Mouse (Mus musculus) CD4-positive, CD25-positive, alpha-beta regulatory T cell, adult 4 months (primary cell): ENCODE results near the gene Pdlim1. TPM values are rescaled to one million over a fixed set of nuclear protein-coding genes. Genes with fewer than 3 reads are reported as not detected.
A peak's percentile ranks its signal among the peaks of the same experiment; 100 is the strongest.

ENCODE experiments used
- ATAC-seq: one replicate; pipeline ENCODE4 v1.8.0; 2017
- polyA plus RNA-seq, 2 experiments: library from polyadenylated mRNA; unstranded; fragments of 100-300 nt; shearing (Covaris generic); gene quantifications; one replicate each; pipeline ENCODE4 v1.2.1; 2017

Pdlim1 gene
- polyA plus RNA-seq, 2 experiments from 2014 or later: 133 to 159 TPM

DNA sequence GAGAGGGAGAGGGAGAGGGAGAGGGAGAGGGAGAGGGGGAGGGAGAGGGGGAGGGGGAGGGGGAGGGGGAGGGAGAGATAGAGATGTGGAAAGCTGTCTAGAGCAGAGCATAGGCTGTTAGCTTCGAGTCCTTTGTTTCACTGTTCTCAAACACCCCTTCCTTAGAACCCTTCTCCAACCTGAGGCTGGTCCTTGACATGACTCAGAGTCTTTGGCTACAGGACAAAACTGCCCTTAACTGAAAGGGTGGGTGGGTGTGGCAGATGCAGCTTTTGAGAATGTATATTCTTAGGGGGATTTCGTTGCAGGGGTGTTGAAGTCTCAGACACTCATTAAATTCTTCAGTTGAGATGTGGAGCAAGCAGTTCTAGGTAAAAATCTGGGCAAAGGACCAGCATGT is 11.8 kb upstream of the Pdlim1 start:
- ATAC-seq: no peak

GRCm38 (mm10) chr19:40278372-40279023 is 6.9 kb upstream of the Pdlim1 start:
- no peak for ATAC-seq

DNA sequence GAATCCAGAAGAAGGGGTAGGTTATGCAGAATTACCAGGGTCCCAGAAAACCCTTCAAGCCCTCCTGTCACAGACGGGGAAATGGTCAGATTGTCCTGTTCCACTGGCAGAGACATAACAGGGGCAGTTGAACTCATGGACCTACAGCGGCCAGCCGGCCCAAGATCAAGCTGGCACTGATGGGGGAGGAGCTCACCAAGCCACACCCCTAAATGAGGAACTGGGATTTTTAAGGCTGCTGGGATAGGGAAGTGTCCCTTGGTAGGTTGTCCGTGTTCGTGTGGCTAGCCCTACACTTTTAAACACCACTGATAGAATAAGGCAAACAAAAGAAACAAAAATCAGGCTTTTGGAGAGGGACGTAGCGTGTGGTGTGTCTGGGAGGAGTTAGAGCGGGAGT is 5.9 kb upstream of the Pdlim1 start:
- no peak for ATAC-seq

- ATAC-seq: no peak
These were observed 4.0 kb upstream of the Pdlim1 start for GRCm38 (mm10) chr19:40275401-40276188.

- ATAC-seq: no peak
These were observed 1.0 kb upstream of the Pdlim1 start for GRCm38 (mm10) chr19:40272674-40273073.

DNA sequence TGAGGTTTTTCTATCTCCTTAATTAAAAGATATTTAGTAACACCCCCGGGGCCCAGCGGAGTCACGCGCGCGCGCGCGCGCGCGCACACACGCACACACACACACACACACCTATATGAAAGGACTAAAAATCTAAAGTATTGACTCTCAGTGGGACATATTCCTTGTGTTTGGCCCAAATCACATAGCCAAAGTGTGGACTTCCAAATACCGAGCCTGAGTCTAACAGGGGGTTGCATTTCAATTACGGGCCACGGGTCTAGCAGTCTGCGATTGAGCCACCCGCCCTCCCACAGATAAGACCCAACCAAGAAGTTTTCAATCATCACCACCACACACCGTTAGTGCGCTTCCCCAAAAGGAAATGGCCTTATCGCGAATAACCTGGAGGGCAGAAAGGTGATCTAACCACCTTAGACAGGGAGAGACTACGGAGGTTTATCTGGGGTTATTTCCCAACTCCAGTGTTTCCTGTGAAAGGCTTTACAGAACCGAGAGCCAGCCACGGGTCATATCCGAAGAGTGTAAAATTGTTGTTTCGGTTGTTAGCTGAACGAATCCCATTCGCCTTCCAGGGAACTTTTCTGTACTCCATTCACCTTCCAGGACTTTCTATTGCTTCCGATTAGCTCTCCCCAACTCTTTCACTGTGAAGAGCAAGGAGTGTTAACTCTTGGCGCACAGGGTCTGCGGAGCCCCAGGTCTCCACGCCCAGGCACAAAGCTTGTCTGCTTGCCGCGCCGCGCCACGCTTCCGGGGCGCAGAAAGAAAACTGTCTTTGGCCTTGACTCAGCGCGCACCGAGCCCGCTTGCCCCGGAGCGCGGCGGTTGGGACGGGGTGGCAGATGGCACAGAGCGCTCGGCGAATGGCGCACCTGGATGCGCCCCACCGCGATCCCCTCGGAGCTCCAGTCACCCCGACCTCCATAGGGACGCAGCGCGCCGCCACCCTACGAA is 1.0 kb downstream of the Pdlim1 start:
- peak; percentile 51 for ATAC-seq

DNA sequence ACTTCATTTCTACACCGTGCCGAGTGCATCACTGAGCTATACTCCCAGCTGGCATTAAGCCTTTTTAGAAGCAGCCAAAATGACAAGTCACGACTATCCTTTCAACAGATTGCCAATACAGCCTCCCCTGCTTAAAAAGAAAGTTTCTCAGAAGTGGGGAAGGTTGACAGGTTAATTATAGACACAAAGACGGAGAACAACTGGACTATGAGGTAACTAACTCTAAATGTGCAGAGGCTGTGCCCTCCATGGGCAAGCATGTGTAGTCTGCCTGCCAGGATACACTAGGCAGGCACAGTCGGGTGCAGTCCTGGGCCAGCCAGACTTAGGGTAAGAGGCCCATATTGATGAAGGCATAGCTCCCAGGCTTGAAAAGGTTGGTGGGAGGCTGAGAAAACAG is 2.1 kb downstream of the Pdlim1 start:
- ATAC-seq: no peak

GRCm38 (mm10) chr19:40268493-40268892 is 3.1 kb downstream of the Pdlim1 start:
- no peak for ATAC-seq

GRCm38 (mm10) chr19:40267380-40267779 is 4.3 kb downstream of the Pdlim1 start:
- ATAC-seq: peak; percentile 55

- ATAC-seq: no peak
These were observed 12.2 kb downstream of the Pdlim1 start for GRCm38 (mm10) chr19:40259485-40259884.

DNA sequence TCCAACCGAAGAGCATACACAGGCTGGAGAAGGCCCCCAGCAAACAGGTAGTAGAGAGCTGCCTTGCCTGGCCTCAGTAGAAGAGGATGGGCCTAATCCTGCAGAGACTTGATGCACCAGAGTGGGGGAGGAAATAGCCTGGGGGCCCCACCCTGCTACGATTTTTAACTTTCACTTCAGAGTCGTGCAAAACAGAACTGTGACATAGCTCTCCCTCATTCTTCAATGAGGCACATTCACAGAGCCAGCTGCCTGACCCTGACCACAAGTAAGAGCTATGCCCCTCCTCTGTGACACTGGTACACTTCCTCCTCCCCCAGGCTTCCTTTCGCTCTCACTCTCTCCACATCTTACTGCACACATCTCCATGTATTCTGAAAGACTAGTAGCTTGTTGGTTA is 14.2 kb downstream of the Pdlim1 start:
- peak; percentile 97 for ATAC-seq

GRCm38 (mm10) chr19:40256376-40257050 is 15.1 kb downstream of the Pdlim1 start:
- no peak for ATAC-seq

- no peak for ATAC-seq
These were observed 16.1 kb downstream of the Pdlim1 start for GRCm38 (mm10) chr19:40255561-40255960.

GRCm38 (mm10) chr19:40254741-40255140 is 16.9 kb downstream of the Pdlim1 start:
- no peak for ATAC-seq

GRCm38 (mm10) chr19:40253768-40254167 is 17.9 kb downstream of the Pdlim1 start:
- no peak for ATAC-seq

DNA sequence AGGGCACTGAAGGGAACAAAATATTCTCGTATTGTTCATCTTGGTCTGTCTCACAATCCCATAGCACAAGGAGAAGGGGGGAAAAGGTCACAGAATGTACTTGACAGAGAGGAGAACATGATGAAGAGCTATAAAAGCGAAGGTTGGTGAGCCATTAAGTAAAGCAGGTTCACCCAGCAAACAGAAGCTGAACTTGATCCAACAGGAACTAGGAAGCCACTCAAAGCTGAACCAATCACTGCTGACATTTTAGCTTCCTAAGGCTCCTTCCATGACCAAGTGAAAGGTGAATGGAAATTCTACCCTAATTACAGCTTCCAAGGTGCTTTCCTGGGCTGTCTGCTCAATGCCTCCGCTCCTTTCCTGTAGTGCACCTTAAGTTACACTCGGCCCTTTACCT is 20.5 kb downstream of the Pdlim1 start:
- ATAC-seq: no peak

DNA sequence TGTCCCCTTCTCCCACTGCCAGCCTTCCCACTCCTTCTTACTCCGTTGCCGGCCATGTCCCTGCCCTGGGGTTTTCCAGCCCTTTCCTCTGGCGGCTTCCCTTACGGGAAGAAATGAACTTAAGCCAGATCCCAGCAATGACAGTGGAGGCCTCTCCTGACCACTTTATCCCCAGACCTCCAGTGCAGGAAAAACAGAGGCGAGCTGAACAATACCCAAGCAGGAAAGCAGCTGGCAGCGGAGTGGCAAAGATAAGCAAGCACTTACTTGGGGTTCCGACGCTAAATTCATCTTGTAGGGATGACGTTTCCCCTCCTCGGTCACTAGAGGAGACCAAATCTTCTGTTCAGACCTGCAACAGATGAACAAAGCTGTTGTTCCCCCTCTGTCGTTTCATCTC is 22.3 kb downstream of the Pdlim1 start:
- ATAC-seq: no peak

DNA sequence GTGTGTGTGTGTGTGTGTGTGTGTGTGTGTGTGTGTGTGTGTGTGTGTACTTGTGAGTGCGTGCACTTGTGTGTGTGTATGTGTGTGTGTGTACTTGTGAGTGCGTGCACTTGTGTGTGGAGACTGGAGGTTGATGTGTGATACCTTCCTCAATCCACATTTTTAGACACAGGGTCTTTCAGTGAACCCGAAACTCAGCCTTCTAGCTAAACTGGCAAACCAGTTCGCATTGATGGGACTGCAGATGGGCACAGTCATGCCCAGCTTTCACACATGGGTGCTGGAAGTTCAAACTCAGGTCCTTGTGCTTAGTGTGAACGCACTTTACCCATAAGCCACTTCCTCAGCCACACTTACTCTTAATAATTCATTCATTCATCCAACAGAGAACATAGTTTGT is 23.2 kb downstream of the Pdlim1 start:
- no peak for ATAC-seq

GRCm38 (mm10) chr19:40247268-40247666 is 24.4 kb downstream of the Pdlim1 start:
- no peak for ATAC-seq

- ATAC-seq: no peak
These were observed 24.9 kb downstream of the Pdlim1 start for GRCm38 (mm10) chr19:40246646-40247267.

GRCm38 (mm10) chr19:40240838-40241689 is 30.6 kb downstream of the Pdlim1 start:
- no peak for ATAC-seq
